Mouse (Mus musculus) CD4-positive helper T cell, adult 2 months (primary cell): ENCODE measurements around the gene Adarb2.

ENCODE experiments used
- DNase-seq: peaks from one replicate; pipeline ENCODE4 v3.0.0-alpha.2; 2012; ENCODE audit warnings: low read depth, missing footprints, low spot score

The Adarb2 gene

DNA sequence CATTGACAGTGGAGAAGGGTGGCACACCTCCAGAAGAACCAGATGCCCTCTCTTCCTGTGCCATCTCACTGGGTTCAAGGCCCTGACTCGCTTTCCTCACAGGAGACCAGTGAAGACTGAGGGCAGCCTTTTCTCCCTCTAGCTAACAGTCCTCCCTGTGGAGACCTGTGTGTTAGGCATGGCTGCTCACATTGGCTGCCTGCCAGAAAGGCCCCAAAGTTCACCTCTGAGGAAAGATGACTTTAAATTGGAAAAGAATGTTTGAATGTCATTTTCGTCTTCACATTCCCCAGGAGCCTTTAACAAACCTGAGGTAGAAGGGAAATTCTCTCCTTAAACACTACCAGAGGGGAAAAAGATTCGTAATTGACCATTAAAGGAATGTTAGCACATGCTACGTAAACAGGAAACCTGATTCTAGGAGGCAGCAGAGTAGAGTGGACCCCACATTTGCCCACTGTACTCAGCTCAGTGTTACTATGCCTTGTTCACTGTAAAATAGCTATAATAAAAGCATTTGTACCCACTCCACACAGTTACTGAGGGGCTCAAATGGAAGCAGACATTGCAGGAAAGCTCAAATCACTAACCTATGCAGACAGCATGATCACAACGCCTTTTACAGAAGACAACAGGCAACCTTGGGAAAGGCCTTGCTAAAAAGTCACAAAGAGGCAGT, 285.2 kb downstream of the Adarb2 start:
- DNase-seq: no peak

DNA sequence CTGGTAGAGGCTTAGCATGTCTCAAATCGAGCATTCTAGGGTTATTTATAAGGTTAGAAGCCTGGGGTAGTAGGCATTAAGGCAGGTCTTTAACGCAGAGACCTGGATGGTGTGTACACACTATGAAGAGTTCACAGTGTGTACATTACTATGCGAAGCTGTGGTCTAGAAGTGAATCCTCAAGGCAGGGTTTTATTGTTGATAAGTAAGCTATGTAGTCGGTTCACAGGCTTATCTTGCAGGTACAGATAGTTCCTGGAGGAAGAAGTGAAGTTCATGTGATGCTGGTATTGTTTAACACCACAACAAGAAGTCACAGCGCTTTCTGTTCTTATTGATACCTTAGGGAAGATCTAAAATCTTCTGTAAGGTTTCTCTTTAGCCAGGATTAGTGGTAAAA, 290.7 kb downstream of the Adarb2 start:
- DNase-seq: no peak

DNA sequence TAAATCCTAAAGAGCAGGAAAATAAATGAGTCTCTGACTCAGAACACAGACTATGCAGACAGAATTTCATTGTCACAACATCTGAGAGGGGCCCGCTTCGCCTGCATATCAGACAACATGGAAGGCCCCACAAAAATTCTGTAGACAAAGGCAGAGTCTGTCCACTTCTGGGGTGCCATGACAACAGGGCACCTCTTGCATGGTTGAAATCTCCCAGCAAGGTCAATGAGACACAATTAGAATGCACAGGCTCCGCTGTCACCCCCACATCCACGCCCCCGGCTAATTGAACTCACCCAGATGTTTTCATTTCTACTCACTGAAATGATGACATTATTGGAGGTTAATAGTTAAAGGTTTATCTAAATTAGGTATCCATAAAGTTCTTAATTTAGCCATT, 296.9 kb downstream of the Adarb2 start:
- no peak for DNase-seq

DNA sequence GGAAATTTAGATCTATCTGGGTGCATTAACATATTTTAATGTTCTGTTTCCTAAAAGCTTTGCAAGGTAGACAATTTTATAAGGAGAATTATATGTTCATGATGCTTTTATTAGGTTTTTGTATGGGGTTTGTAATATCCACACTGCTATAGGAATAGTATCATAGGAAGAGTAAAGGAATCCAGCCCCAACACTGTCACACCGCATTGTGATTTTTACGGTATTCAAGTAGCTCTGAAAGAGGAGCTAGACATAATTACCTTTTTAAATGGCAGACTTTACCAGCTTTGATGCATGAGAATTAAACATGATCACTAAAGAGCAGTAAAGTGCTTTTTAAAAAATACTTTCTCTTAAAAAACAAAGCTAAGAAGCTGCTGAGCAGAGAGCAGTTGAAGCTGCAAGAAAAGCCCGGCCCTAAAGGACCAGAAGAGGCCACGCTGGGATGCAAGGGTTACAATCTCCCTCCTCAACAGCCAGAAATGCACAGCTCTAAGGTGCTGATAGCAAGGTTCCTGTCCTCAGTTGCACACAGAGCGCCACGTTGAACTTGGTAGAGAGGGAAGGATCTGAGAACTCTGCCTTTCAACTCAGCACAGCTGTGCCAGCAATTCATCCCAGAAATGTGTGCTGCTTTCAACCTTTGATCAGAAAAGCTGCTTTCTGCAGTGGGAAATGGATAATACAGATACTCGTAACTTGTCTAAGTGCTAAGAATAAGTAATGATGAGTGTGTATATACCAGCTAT, 308.6 kb downstream of the Adarb2 start:
- no peak for DNase-seq

DNA sequence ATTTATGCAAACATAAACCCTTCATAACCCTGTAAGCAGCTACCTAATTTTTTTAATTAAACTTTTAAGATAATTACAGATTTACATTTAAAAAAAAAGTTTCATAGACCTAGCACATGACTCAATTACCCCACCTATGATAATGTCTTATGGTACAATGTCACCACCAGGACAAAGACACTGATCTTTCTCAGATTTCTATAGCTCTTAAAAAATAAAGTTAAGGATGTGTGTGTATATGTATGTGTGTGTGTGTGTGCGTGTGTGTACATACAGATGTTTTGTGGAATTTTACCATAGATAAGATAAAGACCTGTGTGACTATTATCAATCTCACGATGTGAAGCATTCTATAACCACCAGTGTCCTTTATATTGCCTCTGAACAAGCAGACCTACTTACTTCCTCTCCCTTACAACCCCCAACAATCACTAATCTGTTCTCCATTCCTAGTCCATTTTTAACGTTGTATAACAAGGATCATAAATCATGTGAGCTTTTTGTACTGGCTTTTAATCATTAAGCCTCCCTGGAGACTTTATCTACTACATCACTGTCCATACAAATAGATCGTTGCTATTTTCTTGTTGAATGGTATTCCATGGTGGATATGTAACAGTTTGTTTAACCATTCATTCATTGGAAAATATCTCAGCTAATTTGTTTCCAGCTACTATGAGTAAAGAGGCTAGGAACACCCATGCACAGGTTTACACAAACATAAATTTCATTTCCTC, 313.5 kb downstream of the Adarb2 start:
- DNase-seq: no peak

DNA sequence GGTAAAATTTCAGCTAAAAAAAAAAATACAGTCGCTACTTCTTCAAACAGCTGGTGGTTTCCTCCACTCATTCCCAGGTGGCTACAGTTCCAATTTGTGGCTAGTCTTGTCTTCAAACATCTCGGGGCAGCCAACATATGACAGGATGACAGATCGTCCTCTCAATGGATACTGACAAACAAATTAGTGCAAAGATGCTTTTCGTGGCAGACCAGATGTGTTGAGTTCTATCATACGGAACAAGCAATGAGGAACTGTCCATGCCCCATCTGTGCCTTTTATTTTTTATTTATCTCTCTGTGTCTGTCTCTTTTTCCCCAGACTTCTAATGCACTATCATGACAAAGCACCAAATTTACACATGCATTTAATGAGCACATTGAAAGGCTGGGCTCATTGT, 316.5 kb downstream of the Adarb2 start:
- DNase-seq: no peak

DNA sequence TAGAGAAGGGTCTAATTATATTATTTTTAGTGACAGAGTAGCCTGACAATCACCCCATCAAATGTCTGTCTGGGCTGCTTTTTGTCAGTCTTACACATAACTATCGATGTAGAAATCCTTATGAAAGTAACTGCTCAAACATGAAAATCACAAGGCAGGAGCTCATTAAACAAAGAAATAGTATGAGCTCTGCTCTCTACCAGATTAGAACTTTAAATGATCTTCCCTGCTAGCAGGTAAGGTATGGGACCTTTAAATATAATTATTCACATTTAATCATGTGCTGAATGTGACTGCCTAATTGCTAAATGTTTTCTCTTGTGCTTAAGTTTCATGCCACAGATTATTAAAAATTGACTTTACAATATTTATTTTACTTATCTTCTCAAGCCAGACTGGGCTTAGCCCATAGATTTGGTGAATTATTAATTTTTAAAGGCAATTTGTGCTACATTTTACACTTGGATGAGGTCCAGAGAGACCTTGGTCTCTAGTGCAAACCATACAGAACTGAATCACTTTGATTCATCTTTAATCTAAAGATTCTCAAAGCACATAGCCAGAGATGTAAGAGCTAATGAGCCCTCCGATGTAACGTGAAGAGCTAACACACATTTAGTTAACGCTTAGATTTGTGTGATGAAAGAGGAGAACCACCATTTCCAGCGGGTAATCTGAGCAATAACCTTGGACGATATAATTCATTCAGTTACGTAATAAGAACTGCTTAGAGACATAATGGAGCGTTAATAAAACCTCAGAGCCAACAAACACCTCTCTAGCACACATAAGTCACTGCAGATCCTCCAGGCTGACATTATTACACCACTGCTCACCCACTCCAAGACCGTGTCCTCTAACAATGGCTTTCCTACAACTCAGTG, 323.3 kb downstream of the Adarb2 start:
- DNase-seq: no peak

DNA sequence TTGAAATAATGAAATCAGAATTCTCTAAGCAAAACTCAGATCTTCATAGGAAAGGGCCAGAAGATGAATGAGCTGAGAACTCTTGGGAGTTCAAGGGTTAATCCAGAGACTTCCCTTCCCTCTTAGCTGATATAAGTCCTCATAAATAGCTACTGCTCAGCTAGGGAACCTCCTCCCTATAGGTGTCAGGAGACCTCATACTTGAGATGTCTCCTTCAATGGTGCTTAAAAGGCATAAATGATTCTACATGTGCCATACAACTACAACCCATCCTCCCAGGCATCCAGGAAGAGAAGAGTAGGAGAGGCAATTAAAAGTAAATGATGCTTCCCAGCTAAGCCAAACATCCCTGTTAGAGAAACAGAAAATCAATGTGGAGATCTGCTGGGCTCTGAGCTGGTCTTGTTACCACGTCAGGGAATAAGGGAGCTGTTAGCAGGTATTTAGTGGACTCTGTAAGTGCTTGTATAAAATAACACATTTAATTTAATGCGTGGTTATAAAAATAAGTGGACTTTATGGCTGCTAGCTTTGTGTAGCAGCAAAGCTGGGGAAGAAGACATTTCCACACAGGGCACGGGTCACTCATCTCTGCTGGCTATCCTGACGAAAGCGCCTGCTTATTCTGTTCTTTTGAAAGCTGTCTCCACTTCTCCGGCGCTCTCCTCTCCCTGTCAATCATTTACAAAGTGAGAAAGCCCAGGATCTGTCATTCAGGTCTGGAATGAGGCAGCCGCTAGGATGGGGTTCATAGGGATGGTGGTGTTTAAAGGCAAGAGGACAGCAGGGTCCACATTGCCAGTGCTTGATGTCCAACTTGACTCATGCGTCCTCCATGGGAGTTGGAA, 331.8 kb downstream of the Adarb2 start:
- DNase-seq: no peak

DNA sequence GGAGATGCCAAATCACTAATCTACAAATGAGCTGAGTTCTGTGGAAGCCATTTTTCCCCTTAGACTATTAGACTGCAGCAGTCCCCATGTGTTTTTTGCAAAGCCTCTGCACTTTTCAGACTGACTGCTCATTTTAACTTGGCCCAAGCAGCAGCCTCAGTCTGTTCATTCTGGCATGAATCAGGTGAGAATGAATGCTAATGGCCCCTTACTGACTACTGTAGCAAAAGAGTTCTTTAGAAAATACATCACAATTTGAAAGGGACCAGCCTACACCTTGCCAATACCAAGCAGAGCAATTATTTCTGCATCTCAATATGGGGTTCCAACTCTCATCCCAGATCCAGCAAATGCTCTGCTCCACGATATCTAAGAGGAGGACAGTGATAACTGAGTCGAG, 335.8 kb downstream of the Adarb2 start:
- DNase-seq: no peak

DNA sequence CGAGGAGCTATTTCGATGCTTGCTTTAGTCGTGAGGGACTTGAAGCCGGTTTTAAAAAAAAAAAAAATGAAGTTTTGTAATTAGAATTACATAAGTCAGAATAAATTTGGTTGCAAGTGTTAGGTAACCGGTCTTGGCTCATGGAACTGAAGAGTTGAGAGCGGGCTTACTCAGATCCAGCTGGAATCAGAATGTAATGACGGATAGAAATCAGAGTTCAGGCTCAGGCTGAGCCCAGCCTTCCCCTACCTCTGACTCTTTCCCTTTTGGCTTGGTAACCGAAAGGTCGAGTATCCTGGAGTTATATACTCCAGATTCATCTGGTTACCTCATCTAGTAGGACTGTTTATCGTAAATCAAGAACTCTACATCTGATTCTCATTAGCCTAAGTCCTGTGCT, 336.2 kb downstream of the Adarb2 start:
- DNase-seq: no peak

DNA sequence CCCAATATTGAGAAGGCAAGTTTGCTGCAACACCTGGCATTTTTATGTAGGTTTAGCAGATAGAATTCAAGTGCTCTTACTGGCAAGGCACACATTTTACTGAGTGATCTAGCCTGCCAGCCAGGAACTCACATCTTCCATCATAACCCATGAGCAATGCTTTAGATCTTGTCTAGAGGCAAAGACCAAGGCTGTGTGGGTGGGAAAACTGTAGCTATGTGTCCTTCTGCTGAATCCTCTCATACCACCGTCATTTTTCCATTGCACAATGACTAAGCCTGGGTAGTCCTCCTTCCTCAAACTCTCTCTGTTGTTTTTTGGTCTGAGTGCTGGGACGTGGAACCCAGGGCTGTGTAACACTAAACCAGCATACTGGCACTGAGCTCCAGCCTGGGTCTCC, 340.0 kb downstream of the Adarb2 start:
- DNase-seq: peak; percentile 14

DNA sequence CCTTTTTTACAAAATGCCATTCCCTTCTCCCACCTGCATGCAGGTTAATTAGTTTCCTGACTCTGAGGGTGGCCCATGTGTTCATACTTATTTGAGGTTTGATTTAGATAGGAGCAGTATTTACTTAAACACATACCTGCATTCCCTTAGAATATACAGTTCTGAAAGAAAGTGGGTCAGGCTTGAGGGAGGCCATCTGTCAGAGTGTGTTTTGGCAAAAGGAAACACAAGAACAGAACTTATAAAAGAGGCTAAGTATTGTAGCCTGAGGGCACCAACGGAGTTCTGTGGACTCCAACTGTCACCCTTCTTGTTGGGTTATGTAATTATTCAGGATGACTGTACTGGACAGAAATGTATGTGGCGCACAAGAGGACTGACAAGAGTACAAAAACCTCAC, 349.6 kb downstream of the Adarb2 start:
- no peak for DNase-seq

DNA sequence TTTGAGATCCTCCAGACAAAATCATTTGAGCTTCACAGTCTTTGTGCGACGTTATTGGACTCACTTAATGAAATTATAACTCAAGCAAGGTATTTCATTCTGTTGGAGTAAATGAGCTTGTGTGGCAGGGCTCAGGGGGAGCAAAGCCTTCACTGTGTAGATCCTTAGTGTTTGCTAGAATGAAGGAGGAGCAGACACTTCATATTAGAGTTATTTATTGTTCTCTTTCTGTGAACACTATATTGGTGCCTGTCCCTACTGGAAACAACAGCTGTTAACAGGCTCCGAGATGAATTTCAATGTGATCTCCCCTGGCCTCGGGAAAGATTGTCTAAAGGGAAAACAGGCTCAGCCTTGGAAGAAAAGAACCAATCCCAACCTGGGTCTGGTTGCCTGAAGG, 355.1 kb downstream of the Adarb2 start:
- DNase-seq: no peak

DNA sequence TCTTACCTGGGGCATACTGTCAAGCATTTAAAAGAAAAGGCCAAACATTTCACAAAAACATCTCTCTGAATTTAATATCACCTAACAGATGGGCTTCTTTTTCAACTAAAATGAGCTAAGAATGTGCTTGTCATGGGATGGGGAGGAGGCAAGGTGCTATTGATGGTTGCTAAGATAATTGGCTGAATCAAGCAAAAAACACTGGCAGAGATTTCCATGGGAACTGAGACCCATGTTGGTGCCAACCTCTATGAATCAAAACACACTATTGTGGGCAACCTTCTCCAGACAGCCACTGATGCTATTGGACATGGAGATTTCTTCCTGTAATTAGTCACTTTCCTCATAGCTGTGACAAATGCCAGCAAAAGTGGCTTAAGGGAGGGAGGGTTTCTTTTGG, 357.8 kb downstream of the Adarb2 start:
- DNase-seq: no peak

DNA sequence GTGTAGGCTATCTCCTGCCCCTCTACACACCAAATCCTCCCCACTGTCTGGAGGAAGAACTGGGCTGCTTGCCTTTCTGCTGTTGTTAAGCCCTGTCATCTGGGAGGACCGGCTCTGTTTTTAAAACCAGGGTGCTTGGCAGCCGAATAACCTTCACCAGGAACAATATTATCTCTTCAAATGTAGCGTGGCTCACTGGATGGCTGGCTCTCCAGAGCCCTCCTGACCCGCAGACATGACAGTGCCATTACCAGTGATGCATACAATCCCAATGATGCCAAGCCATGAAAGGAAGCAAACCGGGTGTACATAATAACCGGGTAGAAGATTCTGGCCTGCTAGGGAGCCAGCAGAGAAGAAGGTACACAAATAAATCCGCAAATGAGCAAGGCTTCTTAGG, 360.5 kb downstream of the Adarb2 start:
- no peak for DNase-seq

DNA sequence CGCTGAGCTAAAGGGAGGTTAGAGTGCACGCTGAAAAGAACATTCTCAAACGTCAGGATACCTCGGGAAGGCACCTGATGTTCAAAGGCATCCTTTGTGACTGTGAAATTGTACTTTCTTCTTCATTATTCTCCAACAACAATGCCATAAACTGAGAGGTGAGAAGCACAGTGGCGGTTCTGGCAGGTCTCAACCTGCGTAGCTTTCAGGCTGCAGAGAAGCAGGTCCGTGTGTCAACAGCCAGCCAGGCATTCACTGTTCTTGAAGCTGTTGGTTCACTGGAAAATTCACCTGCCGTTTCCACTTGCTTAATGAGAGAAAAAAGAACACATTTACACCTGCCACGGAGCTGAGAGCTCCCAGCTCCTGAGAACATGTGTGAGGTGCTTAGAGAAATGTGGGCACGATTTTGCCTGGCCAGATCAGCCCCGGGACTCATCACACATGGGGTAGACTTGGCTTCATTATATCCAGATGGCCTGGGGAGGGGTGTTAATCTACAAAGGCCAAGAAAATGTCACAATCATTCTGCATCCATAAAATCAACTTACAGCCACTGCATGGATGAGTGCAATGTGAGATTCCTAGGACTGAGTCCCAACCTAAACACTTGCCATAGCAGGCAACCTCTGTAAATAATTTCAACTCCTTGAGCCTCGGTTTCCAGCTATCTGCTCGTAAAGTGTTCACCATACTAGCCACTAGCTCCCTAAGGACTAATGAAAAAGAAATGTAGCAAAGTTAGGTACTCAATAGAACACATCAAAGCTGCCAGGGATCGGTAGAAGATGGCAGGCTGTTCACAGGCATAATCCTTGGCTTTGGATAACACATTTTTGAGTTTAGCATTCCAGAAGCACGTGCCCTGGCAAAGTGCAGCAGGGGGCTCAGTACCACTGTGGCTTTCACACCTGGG, 364.7 kb downstream of the Adarb2 start:
- DNase-seq: no peak

DNA sequence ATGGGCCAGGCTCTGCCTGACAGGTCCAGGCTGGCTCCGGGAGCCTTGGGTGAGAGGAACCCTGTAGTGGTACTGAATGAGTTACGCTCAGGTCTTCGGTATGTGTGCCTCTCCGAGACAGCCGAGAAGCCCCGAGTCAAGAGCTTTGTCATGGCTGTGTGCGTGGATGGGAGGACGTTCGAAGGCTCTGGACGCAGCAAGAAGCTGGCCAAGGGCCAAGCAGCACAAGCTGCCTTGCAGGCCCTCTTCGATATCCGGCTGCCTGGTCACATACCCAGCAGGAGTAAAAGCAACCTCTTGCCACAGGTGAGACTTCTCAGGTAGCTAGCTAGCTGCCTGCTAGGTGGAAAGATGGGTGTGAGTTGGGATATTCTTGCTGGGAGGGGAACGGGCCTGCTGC, 367.6 kb downstream of the Adarb2 start:
- no peak for DNase-seq

DNA sequence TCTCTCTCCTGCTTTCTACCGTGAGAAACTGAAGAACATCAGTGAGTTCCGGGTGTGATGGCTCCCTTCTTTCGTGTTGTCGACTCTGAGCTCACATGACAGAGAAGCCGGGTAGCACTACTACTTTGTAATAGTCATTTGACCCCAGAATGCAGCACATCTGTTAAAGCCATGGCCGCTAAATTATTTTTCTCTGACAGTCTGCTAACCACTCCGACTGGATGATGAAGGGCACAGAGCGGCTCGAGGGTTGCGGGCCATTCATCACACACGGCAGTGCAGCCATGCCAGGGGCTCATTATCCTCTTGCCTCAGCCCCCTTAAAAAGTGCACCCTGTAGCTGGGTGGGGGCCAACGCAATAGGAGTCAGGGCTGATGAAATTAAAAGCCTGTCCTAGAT, 371.2 kb downstream of the Adarb2 start:
- DNase-seq: no peak

DNA sequence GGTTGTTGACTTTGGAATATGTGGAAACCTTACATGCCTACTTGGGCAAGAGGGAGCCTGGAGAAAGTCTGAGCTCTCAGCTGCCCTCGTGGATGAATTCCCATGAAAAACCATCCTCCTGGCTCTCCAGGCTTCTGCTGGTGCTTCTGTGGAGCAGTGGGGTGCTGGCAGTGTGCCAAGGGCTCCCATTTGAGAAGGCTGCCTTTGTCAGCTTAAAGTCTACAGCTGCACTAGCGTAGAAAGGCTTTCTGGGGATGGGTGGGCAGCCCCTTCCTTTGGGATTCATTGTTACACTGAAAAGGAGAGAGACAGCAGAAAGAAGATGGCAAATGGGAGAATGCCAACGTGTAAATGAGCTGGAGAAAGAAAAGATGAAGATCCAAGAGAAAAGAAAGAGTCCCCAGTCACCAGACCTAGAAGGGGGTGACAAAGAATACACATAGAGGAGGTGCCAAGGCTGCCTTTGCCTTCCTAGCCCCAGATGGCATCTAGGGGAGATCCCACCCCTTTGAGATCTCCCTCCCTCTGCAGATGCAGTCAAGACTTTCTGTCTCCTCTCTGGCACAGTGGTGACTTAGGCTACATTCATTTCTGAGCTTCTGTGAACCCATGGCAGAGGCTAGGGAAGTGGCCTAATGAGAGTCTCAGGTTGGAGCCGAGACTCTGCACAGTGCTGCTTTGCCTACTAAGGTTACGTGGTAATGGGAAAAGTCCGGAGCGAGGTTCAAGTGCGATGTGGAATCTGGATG, 381.8 kb downstream of the Adarb2 start:
- no peak for DNase-seq
